Mouse (Mus musculus): ENCODE data around the gene Gm44503.

Gm44503 gene

GRCm38 (mm10) chr9:72958521-72959450, at the start of gene Gm44503, which contains the start of gene Dyx1c1:
Gene Gm44503, plus strand, starts transcription at chr9:72958852.
Gene Dyx1c1, plus strand, starts transcription at chr9:72958785.
- peak; percentile 77 for DNase-seq

GRCm38 (mm10) chr9:72911381-72911780, 47.3 kb upstream of the Gm44503 start:
- no peak for DNase-seq

GRCm38 (mm10) chr9:72913551-72913950, 45.1 kb upstream of the Gm44503 start:
- DNase-seq: no peak

- no peak for DNase-seq
Observed at GRCm38 (mm10) chr9:72915728-72916127, 42.9 kb upstream of the Gm44503 start.

- DNase-seq: no peak
Observed at GRCm38 (mm10) chr9:72923068-72923467, 35.6 kb upstream of the Gm44503 start.

- DNase-seq: no peak
Observed at GRCm38 (mm10) chr9:72925021-72925934, 33.4 kb upstream of the Gm44503 start, which contains the start of gene Pygo1. Gene Pygo1, plus strand, starts transcription at chr9:72925645.

- no peak for DNase-seq
Observed at GRCm38 (mm10) chr9:72925935-72926258, 32.8 kb upstream of the Gm44503 start.

- DNase-seq: peak; percentile 89
Observed at GRCm38 (mm10) chr9:72931166-72931790, 27.4 kb upstream of the Gm44503 start.

GRCm38 (mm10) chr9:72935309-72935708, 23.3 kb upstream of the Gm44503 start:
- DNase-seq: no peak

GRCm38 (mm10) chr9:72936301-72936700, 22.4 kb upstream of the Gm44503 start:
- no peak for DNase-seq

- no peak for DNase-seq
Observed at GRCm38 (mm10) chr9:72943424-72943823, 15.2 kb upstream of the Gm44503 start.

- no peak for DNase-seq
Observed at GRCm38 (mm10) chr9:72944286-72944685, 14.4 kb upstream of the Gm44503 start.

- DNase-seq: no peak
Observed at GRCm38 (mm10) chr9:72947010-72947409, 11.6 kb upstream of the Gm44503 start.

- DNase-seq: no peak
Observed at GRCm38 (mm10) chr9:72949572-72949971, 9.1 kb upstream of the Gm44503 start.

GRCm38 (mm10) chr9:72954746-72955145, 3.9 kb upstream of the Gm44503 start:
- no peak for DNase-seq

- DNase-seq: peak; percentile 43
Observed at GRCm38 (mm10) chr9:72955546-72955945, 3.1 kb upstream of the Gm44503 start.

- no peak for DNase-seq
Observed at GRCm38 (mm10) chr9:72961346-72961745, 2.7 kb downstream of the Gm44503 start.

GRCm38 (mm10) chr9:72961959-72962358, 3.3 kb downstream of the Gm44503 start:
- DNase-seq: no peak

- DNase-seq: peak; percentile 93
Observed at GRCm38 (mm10) chr9:72968349-72969061, 9.9 kb downstream of the Gm44503 start.

- no peak for DNase-seq
Observed at GRCm38 (mm10) chr9:72969874-72970273, 11.2 kb downstream of the Gm44503 start.

- DNase-seq: no peak
Observed at GRCm38 (mm10) chr9:72972435-72972834, 13.8 kb downstream of the Gm44503 start.

- no peak for DNase-seq
Observed at GRCm38 (mm10) chr9:72972984-72973383, 14.3 kb downstream of the Gm44503 start.

Data from layer of hippocampus, adult 9-11 months (tissue).